Mouse (Mus musculus): Measurements from ENCODE around the gene Rpap3.

Gene Rpap3

GRCm38 (mm10) chr15:97646426-97646825, 59.2 kb downstream of the Rpap3 start:
- DNase-seq (ENCODE audit: low spot score) = no peak

- no peak for DNase-seq (ENCODE audit: low spot score)
These were observed 61.6 kb downstream of the Rpap3 start for GRCm38 (mm10) chr15:97643986-97644385.
